Mouse (Mus musculus): ENCODE measurements at regions not wholly inside any gene's neighbourhood (a gene's known extent, or its start where the extent isn't known, plus 50 kb on each side); places are given as distances from the start of the nearest gene placed in this dataset.

DNA sequence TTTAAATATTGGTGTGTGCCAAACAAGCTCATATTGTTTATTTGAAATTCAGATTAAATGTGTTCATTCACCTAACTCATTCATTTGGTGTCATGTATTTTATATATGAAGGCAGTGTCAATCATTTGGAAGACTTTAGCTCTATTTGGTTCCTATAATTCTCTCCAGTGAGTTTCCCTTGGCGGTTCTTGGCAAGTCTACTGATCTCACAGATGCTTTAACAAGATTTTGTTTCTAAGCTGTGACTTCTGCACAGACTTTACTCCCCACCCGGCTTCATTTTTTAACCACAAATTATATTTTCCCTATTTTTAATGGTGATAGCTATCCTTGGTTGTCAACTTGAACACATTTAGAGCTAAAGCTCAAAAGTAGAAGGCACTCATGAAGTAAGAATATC, 1009.5 kb downstream of the Robo1 start:
- TF ChIP-seq GATA1 (IDR thresholded peaks at IDR 0.05; ENCODE audit: borderline replicate concordance, low read length) = no peak
- no peak for TF ChIP-seq CTCF (IDR thresholded peaks at IDR 0.05; ENCODE audit: low read depth, low read length)
- TF ChIP-seq GATA2 (IDR thresholded peaks at IDR 0.05; ENCODE audit: borderline replicate concordance, low read depth, low read length) = no peak

Data from G1E (cell line).